19 mouse cellular contexts compared by ENCODE assay signal in genomic region chr2:132108988-132109387, GRCm38 (mm10).
"Had no signal": no experiment of that assay in that cellular context is flagged by ENCODE, and none has a peak within 500 bp of the region (broad histone marks: within the 10 kb centered on the region; RNA-seq: fewer than 3 reads in every experiment).

No protein-coding gene starts in this region.

- H3K4me2 ChIP-seq: lung, embryonic 15.5 days; midbrain, embryonic 12.5 days; neural tube, embryonic 13.5 days; neural tube, embryonic 15.5 days; stomach, embryonic 15.5 days had no signal

- H3K9ac ChIP-seq: liver, postnatal 0 days; lung, embryonic 15.5 days; midbrain, embryonic 12.5 days; neural tube, embryonic 13.5 days; neural tube, embryonic 15.5 days; stomach, embryonic 15.5 days had no signal

- H3K4me3 ChIP-seq: lung, embryonic 15.5 days; midbrain, embryonic 10.5 days; midbrain, embryonic 12.5 days; myocyte; neural tube, embryonic 13.5 days; neural tube, embryonic 15.5 days; stomach, embryonic 15.5 days had no signal

- H3K36me3 ChIP-seq: lung, embryonic 15.5 days; midbrain, embryonic 12.5 days; neural tube, embryonic 13.5 days; neural tube, embryonic 15.5 days had no signal

- ATAC-seq: liver, postnatal 0 days; lung, postnatal 0 days; midbrain, embryonic 16.5 days had no signal

- DNase-seq: liver, postnatal 0 days; lung, adult 2 months; lung, postnatal 14 days; lung, postnatal 36 days; midbrain, embryonic 14.5 days; right cerebral cortex, postnatal 14 days; thymus, adult 2 months; thymus, postnatal 25 days; thymus, postnatal 4 days had no signal

- H3K4me1 ChIP-seq: midbrain, embryonic 10.5 days; stomach, embryonic 15.5 days had no signal

- H3K9me3 ChIP-seq: lung, embryonic 15.5 days; midbrain, embryonic 10.5 days; midbrain, embryonic 12.5 days; neural tube, embryonic 13.5 days; neural tube, embryonic 15.5 days; stomach, embryonic 15.5 days had no signal

- H3K27me3 ChIP-seq: lung, embryonic 15.5 days; midbrain, embryonic 12.5 days; neural tube, embryonic 13.5 days; neural tube, embryonic 15.5 days; stomach, embryonic 15.5 days had no signal

- H3K27ac ChIP-seq: lung, embryonic 15.5 days; midbrain, embryonic 10.5 days; midbrain, embryonic 12.5 days; neural tube, embryonic 13.5 days; neural tube, embryonic 15.5 days; stomach, embryonic 15.5 days; stomach, postnatal 0 days had no signal
